Mouse (Mus musculus) gastrocnemius, postnatal 25 days (tissue): ENCODE measurements around the gene Rccd1. TPM values are rescaled to one million over a fixed set of nuclear protein-coding genes. Genes with fewer than 3 reads are reported as not detected.
A peak's percentile ranks its signal among the peaks of the same experiment; 100 is the strongest.

Experiments
- DNase-seq: peaks from one replicate; pipeline ENCODE4 v3.0.0; 2022
- total RNA-seq, 2 experiments: library from RNA; stranded (reverse); gene quantifications; 1 replicate in 1 of 2; 2 replicates in 1 of 2; pipeline ENCODE4 v1.2.3; 2021

Gene Rccd1
- total RNA-seq, 2 experiments from 2014 or later = 8.1 to 8.6 TPM

GRCm38 (mm10) chr7:80299568-80299967 is 24.7 kb downstream of the Rccd1 start:
- no peak for DNase-seq

GRCm38 (mm10) chr7:80298754-80299153 is 25.5 kb downstream of the Rccd1 start:
- no peak for DNase-seq

- no peak for DNase-seq
These were observed 27.2 kb downstream of the Rccd1 start for GRCm38 (mm10) chr7:80297041-80297440.

- DNase-seq = no peak
These were observed 27.8 kb downstream of the Rccd1 start for GRCm38 (mm10) chr7:80296462-80296861.

DNA sequence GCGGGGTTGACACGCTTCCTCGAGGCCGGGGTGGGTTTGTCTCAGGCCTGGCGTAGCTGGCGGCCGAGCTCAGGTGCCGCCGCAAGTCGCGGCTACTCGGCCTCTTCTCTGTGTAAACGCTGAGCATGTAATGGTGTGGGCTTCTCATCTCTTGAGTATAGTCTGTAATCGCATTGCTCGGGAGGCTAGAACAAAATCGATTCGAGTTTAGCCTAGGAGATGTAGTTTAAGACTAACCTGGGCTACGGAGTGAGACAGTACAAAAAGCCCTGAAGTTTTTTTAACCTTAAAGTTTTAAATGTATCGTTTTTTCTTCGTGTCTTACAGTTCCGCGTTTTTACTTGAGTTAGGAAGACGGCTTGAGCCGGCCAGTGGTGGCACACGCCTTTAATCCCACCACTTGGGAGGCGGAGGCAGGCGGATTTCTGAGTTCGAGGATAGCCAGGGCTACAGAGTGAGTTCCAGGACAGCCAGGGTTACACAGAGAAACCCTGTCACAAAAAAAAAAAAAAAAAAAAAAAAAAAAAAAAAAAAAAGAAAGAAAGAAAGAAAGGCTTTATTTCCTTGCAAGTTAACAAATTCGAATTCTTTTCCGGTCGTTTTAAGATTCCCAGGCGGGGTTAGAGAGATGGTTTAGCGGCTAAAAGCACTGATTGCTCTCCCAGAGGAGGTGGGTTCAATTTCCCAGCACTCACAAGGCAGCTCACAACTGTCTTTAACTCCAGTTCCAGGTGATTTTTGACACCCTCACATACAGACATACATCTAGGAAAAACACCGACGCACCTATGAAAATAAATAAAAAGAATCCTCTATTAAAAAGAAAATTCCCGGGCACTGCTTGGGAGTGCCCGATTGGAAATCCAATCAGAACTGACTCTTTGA is 29.2 kb downstream of the Rccd1 start:
- no peak for DNase-seq

- peak; percentile 99 for DNase-seq
These were observed 30.0 kb downstream of the Rccd1 start, which contains the start of gene Prc1 for GRCm38 (mm10) chr7:80294062-80294763. Gene Prc1 (plus strand): TSS chr7:80294450.

DNA sequence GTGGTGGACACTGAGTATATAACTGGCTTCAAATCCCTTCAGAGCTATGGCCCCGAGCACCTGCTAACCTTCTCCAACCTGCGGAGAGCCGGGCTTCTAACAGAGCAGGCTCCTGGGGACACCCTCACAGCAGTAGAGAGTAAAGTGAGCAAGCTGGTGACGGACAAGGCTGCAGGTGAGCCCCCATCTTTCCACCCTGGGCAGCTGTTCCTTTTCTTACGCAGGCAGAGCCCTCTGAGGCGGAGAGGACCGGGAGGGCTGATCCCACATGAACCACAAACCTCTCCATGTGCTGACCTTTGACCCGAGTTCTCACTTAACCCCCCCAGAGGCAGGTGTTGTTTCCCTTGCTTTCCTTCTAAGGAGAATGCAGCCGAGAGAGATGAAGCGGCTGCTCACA is 36.5 kb downstream of the Rccd1 start:
- no peak for DNase-seq

- no peak for DNase-seq
These were observed 38.5 kb downstream of the Rccd1 start for GRCm38 (mm10) chr7:80285725-80286124.

DNA sequence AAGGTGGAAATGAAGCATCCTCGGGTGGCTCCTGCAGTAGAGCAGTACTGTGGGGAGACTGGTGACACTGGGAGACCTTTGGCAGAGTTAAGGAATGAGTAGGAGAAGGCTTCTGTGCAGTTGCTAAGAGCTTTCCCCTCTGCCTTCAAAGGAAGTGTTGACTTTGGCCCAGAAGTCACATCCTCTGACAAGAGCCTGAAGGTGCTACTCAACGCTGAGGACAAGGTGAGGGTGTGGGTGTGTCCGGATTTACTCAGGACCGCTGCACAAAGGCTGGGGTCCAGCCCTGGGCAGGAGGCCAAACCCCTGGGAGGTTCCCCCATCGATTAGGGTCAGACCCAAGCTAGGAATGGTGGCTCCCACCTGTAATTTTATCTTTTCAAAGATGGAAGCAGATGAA is 39.9 kb downstream of the Rccd1 start:
- no peak for DNase-seq

DNA sequence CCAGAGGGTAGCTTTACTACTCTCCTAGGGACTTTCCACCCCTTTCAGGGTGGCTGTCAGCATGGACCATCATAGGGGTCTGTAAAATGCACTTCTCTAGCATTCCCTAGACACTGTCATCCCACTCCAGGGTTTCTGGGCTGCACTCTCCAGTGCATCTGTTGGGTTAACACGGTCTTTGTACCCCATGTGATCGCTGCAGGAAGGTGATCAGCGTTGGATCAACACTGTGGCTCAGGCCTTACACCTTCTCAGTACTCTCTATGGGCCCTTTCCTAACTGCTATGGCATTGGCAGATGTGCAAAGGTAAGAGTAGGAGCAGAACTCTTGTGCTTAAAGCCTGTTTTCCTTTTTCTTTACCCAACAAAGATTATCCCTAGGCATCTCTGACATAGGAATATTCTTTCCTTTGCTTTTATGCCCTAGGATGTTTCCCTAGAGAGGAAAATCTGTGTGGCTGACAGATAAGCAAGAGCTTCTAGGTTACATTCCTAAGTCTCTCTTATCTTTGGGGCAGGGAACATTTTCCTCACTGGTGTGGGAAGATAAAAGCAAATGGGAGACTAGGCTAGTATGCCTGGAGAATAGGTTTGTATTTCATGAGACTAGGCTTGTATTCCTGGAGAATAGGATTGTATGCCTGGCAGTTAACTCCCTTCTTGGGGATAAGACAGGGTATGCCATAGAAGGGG is 40.9 kb downstream of the Rccd1 start:
- DNase-seq = no peak

- DNase-seq = no peak
These were observed 42.6 kb downstream of the Rccd1 start for GRCm38 (mm10) chr7:80281646-80282045.

- no peak for DNase-seq
These were observed 43.3 kb downstream of the Rccd1 start for GRCm38 (mm10) chr7:80280998-80281397.

- no peak for DNase-seq
These were observed 44.2 kb downstream of the Rccd1 start for GRCm38 (mm10) chr7:80280032-80280431.

DNA sequence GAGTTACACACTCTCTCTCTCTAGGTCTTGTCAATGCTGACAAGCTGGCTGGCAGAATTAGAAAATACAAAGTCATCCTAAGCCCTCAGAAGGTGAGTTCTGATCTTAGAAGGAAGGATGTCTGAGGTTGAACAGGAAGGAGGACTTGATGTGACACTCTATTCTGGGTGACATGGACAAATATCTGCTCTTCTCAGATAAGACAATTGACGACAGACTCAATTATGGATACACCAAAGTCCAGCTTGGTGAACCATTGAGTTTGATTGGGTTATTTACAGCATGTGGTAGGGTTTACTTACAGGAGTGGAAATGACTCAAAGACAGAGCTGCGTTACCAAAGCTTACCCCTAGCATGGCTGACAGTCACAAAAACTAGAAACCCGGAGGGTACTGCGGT is 47.9 kb downstream of the Rccd1 start:
- DNase-seq = no peak

DNA sequence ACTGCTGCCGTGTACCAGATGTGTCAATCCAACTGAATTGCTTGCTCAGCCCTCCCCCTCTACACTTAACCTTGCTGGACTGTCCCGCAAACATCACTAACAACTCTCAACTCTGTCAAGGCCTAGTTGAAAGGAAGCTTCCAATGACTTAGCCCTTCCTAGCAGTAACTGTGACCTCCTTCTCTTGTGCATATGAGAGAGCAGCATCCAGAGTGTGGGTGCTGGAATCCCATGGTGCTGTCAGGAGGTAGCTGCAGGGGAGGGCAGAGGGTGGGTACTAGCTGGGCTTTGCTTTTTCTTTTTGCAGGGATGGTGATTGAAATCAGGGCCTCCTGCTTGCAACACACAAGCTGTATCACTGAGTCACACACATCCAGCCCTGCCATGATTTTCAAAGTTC is 50.8 kb downstream of the Rccd1 start:
- DNase-seq = no peak

GRCm38 (mm10) chr7:80269751-80270255 is 54.5 kb downstream of the Rccd1 start:
- DNase-seq = no peak

DNA sequence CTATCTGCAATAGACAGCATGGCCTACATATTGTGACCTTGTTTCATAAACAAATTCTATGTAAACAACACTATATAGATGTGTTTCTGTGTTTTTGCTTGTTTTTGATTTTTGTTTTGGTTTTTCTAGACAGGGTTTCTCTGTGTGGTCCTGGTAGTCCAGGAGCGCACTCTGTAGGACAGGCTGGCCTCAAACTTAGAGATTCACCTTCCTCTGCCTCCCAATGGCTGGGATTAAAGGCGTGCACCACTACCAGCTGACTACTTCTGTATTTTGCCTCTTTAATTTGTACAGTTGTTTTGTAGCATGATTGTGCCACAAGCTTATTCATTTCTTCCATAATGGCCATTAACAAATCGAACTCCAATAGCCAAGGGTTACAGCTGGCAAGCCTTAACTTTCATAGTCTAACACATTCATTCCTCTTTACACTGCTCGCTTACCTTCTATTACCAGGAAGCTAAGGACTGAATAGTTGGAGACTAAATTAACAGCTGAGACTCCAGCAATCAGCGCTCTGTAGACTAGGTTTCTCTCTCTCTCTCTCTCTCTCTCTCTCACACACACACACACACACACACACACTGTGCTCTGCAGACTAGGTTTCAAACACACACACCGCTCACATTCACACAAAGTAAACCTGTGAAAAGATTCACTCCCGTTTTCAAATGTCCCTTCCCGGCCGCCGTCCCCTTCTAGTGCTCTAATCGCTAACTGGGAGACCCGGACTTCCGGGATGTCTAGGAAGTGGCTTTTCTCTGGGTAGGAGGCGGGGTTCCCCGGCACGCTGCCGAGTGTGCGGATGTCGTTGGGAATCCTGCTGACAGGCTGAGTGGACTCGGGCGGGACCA is 55.1 kb downstream of the Rccd1 start, which contains the start of gene Vps33b:
Gene Vps33b (plus strand): TSS at position 753 of the 854 bp plus-strand sequence.
- peak; percentile 90 for DNase-seq

DNA sequence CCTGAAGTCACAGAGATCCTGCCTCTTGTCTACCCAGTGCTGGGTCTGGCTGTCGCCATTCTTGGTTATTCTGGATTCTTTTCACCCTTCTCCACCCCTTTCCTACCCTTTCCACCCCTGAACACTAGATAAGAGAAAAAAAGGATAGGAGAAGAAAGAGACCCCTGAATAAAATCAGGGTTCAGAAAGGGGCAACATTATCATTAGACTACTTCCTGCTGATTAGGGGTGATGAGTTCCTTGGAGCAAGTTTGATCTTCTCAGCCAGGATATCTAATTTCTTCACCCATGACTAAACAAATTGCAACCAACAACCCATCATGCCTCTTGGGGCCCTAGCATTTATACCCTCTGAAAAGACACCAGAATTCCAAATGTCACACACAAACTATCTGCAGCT is 56.5 kb downstream of the Rccd1 start:
- no peak for DNase-seq

DNA sequence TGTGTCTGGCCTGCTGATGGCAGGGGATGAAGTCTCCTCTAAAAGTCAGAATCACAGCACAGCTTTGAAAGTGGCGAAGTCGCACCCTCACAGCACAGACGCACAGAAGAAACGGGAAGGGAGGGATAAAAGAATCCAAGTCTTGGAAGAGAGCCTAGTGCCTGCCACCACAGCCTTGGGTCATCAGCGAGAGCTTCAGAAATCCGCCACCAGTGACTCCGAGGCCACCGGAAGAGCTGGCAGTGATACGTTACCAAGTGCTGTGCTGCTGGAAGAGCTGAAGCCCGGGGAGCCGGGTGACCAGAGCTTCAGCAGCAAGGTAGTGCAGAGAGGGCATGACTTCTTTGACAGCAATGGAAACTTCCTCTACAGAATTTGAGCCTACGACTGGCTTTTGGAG is 59.6 kb downstream of the Rccd1 start:
- DNase-seq = no peak

GRCm38 (mm10) chr7:80261372-80261990 is 62.8 kb downstream of the Rccd1 start:
- no peak for DNase-seq
